Mouse (Mus musculus) olfactory bulb, adult 2 months (tissue): ENCODE results near the gene Spats2l.

Experiments
- CTCF ChIP-seq: fragments of 200-500 bp; IDR thresholded peaks from 2 replicates; pipeline ENCODE4 v1.5.1; 2012; ENCODE audit warnings: low read depth, mild to moderate bottlenecking, low read length, moderate library complexity; ENCODE audit not compliant: insufficient read depth
- POLR2A ChIP-seq: fragments of 200-500 bp; IDR thresholded peaks from 2 replicates; pipeline ENCODE4 v1.6.1; 2012; ENCODE audit warnings: mild to moderate bottlenecking, low read depth, low read length, moderate library complexity; ENCODE audit not compliant: insufficient read depth

DNA sequence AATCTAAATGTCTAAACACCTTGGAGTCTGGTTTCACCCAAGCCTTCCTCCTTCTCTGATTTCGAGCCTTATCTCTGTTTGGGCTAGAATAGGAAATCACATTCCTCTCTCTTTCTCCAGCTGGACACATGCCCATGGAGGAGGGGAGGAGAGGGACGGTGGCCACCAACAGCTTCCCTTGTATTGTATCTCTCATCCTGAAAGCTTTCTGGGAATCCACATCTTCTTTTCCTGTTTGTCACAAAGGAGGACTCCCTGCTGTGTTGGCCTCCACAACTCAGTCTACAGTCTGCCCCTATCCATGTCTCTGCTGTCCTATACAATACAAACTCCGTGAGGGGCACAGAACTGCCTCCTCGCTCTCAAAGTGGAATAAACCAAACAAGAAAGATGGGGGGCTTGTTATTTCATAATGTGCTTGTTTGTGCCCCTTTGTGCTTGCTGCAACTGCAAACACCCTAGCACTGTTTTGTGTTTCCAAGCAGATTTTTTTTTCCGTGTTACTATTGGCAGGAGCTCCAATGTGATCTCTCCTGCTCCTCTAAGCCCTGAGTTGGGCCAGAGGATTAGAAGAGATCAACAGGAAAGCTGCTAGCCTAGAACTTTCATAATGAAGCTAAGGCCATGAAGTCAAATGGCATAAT lies 116.4 kb downstream of the Spats2l start:
- no peak for TF ChIP-seq CTCF
- no peak for TF ChIP-seq POLR2A
